Mouse (Mus musculus): Measurements from ENCODE around the gene Msantd4.
"Not testable (repeated sequence)": the region's sequence is repeated elsewhere in the genome, so short reads cannot be mapped to it uniquely, and the experiment has no call there.

The Msantd4 gene

DNA sequence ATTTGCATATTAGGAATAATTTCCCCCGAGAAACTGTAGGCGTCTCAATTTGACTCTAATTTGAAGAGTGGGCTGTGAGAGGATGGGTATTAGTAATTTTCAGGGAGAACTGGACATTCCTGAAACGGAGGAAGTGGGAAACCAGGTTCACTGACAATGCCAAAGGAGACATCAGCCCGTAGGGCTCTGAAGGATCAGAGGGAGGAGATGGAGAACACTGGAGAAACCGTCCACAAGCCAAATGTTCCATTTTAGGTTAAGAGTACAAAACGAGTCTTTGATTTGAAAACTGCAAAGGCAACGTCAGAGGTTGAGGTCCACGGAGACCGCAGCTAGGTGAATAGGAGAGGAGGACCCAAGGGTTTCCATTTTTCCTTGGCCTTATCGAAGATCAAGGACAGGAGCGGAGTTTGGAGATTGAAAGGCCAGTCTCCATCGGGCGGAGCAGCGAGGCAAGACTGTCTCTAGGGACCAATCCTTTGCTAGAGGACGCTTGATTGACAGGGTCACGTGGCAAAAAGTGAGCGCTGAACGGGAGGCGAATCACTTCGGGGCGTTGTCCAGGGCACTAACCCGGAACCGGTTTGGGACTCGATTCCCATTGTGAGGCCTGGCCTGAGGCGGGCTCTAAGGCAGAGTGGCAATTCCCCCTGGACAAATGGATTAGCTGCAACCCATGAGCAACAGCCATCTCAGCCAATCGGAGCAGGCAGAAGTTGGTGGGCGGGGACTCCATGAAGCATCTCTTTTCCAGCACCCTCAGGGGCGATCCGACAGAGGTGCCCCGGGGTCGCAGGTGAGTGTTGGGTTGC, at the start of gene Msantd4:
TSS of gene Msantd4 (plus strand) at position 735 of the 812 bp plus-strand sequence.
- DNase-seq (ENCODE audit: low spot score in 2 of 2), result peak; percentile 87 to 92

DNA sequence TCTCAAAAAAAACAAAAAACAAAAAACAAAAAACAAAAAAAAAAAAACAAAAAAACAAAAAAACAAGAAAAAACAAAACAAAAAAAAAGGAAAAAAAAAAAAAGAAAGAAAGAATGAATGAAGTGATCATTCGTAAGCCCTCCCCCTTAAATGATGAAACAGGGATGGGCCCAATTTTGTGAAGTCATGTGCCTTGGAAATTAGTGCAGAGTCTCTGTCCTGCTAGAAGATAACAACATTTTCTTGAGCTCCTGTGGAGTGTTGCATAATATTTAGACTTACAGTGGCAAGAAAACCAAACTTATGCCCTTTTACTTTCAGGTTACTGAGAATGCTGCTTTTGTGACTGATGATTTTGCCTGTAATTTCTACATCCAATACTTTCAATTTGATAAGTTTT, 23.2 kb upstream of the Msantd4 start:
- no peak for DNase-seq (ENCODE audit: low spot score in 2 of 2)

DNA sequence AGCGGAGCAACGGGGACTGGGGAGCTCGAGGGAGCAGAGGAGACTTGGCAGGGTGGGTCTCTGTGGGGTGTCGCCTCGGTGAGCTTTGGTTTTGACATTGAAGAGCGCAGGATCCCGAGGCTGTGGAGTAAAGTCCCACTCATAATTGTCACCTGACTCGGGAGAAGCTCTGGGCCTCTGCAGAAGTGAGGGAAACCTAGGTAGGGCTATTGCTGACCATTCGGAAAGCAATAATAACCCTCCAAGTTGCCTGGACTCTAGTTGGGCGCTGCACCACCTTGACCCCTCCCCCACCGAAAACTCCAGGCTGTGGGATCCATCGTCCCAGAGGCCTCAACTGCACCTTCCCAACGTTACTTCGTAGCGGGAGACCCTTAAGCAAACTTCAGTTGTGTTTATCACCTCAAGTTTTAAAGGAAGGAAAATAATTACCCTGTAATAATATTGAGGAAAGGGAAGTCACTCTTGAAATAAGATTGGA, 318 bp downstream of the Msantd4 start:
- DNase-seq (ENCODE audit: low spot score in 2 of 2), result no peak

DNA sequence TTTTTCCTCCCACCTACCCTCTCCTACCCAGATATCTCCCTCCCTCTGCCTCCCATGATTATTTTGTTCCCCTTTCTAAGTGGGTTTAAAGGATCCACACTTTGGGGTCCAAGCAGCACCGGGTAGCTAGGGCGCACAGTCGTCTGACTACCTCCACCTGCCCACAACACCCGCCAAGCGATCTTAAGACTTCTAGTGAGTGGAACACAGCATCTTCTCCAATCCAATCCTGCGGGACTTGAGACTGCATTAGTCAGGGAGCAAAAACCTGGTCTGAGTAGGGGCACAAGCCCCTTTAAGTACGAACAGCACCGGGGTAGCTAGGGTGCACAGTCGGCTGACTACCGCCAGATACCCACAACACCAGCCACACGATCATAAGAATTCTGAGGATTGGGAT, 24.4 kb downstream of the Msantd4 start:
- DNase-seq (ENCODE audit: low spot score in 2 of 2), result not testable (repeated sequence)

Measured in spleen, postnatal 4 days (tissue).